ENCODE assay signal across 8 mouse cellular contexts in genomic region chr17:35125578-35125977, GRCm38 (mm10). TPM values are rescaled to one million over a fixed set of nuclear protein-coding genes. Genes with fewer than 3 reads are reported as not detected.
DNase-seq lines count a peak whose midpoint lies in the region; ATAC-seq and TF ChIP-seq lines count a peak whose summit lies in the region.

No protein-coding gene starts in this region.

- no peaks in the 10 kb centered on the region for H3K27me3 ChIP-seq in forebrain, postnatal 0 days (ENCODE audit: insufficient read depth, low read length)
- H3K27me3 ChIP-seq in lung, postnatal 0 days (replicated peaks; ENCODE audit: insufficient read depth, low read length) = no peaks in the 10 kb centered on the region

- H3K36me3 ChIP-seq in forebrain, postnatal 0 days (ENCODE audit: insufficient read depth) = peaks cover 9% of the 10 kb centered on the region; the same call in 1 of the 2 replicates
- H3K36me3 ChIP-seq in lung, postnatal 0 days (ENCODE audit: insufficient read depth, low read length) = no peaks in the 10 kb centered on the region

- no peaks in the 10 kb centered on the region for H3K9me3 ChIP-seq in forebrain, postnatal 0 days (ENCODE audit: low read length)
- no peaks in the 10 kb centered on the region for H3K9me3 ChIP-seq in lung, postnatal 0 days (ENCODE audit: low read length)

- WGBS in forebrain, postnatal 0 days = 29% methylated on average over 6 of the region's 6 CpGs
- WGBS in lung, postnatal 0 days = 15% methylated on average over 6 of the region's 6 CpGs

- no peak for TF ChIP-seq EP300 in lung, postnatal 0 days (IDR thresholded peaks at IDR 0.05)

- peak overlapping the region; percentile 86 for H3K4me2 ChIP-seq in forebrain, postnatal 0 days (ENCODE audit: low read depth)
- peak overlapping the region; percentile 81 for H3K4me2 ChIP-seq in lung, postnatal 0 days (replicated peaks; ENCODE audit: low read depth, low read length)

- peak overlapping the region; percentile 81 for H3K9ac ChIP-seq in forebrain, postnatal 0 days
- H3K9ac ChIP-seq in lung, postnatal 0 days (replicated peaks; ENCODE audit: low read depth) = peak overlapping the region; percentile 68

- peak overlapping the region; percentile 79; the same call in 1 of the 2 replicates for H3K27ac ChIP-seq in forebrain, postnatal 0 days (ENCODE audit: low read depth, low read length)
- peak overlapping the region; percentile 92 for H3K27ac ChIP-seq in lung, postnatal 0 days (ENCODE audit: low read length)

- peak; percentile 36 for DNase-seq in cerebellum, adult 9-11 months
- no peak for DNase-seq in cerebellum, postnatal 4 days (ENCODE audit: low spot score in 2 of 2)
- DNase-seq in A20 (ENCODE audit: low read depth, low spot score) = peak; percentile 27
- no peak for DNase-seq in forebrain, postnatal 0 days
- peak; percentile 53 for DNase-seq in lung, postnatal 0 days (ENCODE audit: low spot score)
- no peak for DNase-seq in ovary, postnatal 14 days (ENCODE audit: low spot score)
- no peak for DNase-seq in urinary bladder, postnatal 25 days (ENCODE audit: low spot score)

- peak overlapping the region; percentile 63 for H3K4me3 ChIP-seq in forebrain, postnatal 0 days (ENCODE audit: low read depth, low read length)
- peak overlapping the region; percentile 62 for H3K4me3 ChIP-seq in lung, postnatal 0 days (ENCODE audit: low read depth, low read length)

- peaks cover 11% of the 10 kb centered on the region for H3K4me1 ChIP-seq in forebrain, postnatal 0 days (ENCODE audit: insufficient read depth)
- peaks cover 15% of the 10 kb centered on the region for H3K4me1 ChIP-seq in lung, postnatal 0 days (ENCODE audit: insufficient read depth, low read depth, low read length)

- ATAC-seq in forebrain, postnatal 0 days = no peak
- no peak for ATAC-seq in lung, postnatal 0 days
- ATAC-seq in CD4-positive, CD25-positive, alpha-beta regulatory T cell, adult 4 months = no peak

- no peak for TF ChIP-seq CTCF in forebrain, postnatal 0 days (IDR thresholded peaks at IDR 0.05; ENCODE audit: low read depth)
- TF ChIP-seq CTCF in lung, postnatal 0 days (IDR thresholded peaks at IDR 0.05) = no peak

RNA-seq across cellular contexts. Expression of gene D17H6S53E, which starts 0.6 kb away (rescaled TPM):
- 15.3 and 26.2 TPM in 2 replicates for total RNA-seq in forebrain, postnatal 0 days (2014; rRNA removed)
- 7.4 and 8.0 TPM in 2 replicates for polyA plus RNA-seq in forebrain, postnatal 0 days (2015; fragmentation: Nextera tagmentation; extraction: Ambion mirVana)
- 14.4 and 16.3 TPM in 2 replicates for polyA plus RNA-seq in lung, postnatal 0 days (2015; fragmentation: Nextera tagmentation; extraction: Ambion mirVana)
- polyA plus RNA-seq in CD4-positive, CD25-positive, alpha-beta regulatory T cell, adult 4 months (2017; shearing (Covaris generic)) = 10 to 100 TPM; 24.2 to 33.4 TPM

RNA-seq across cellular contexts. Expression of gene Csnk2b, which starts 3.7 kb away (rescaled TPM):
- 240 and 247 TPM in 2 replicates for total RNA-seq in forebrain, postnatal 0 days (2014; rRNA removed)
- 334 and 335 TPM in 2 replicates for polyA plus RNA-seq in forebrain, postnatal 0 days (2015; fragmentation: Nextera tagmentation; extraction: Ambion mirVana)
- 203 and 207 TPM in 2 replicates for polyA plus RNA-seq in lung, postnatal 0 days (2015; fragmentation: Nextera tagmentation; extraction: Ambion mirVana)
- polyA plus RNA-seq in CD4-positive, CD25-positive, alpha-beta regulatory T cell, adult 4 months (2017; shearing (Covaris generic)) = 100 to 1,000 TPM; 243 to 284 TPM

RNA-seq across cellular contexts. Expression of gene Gpank1, which starts 4.3 kb away (rescaled TPM):
- 16.9 and 20.5 TPM in 2 replicates for total RNA-seq in forebrain, postnatal 0 days (2014; rRNA removed)
- 19.7 and 20.8 TPM in 2 replicates for polyA plus RNA-seq in forebrain, postnatal 0 days (2015; fragmentation: Nextera tagmentation; extraction: Ambion mirVana)
- 16.0 and 18.5 TPM in 2 replicates for polyA plus RNA-seq in lung, postnatal 0 days (2015; fragmentation: Nextera tagmentation; extraction: Ambion mirVana)
- polyA plus RNA-seq in CD4-positive, CD25-positive, alpha-beta regulatory T cell, adult 4 months (2017; shearing (Covaris generic)) = 10 to 100 TPM; 80.4 to 86.0 TPM

RNA-seq across cellular contexts. Expression of gene Apom, which starts 6.3 kb away (rescaled TPM):
- total RNA-seq in forebrain, postnatal 0 days (2014; rRNA removed) = 0.71 and 0.77 TPM in 2 replicates
- not detected in 2 replicates for polyA plus RNA-seq in forebrain, postnatal 0 days (2015; fragmentation: Nextera tagmentation; extraction: Ambion mirVana)
- polyA plus RNA-seq in lung, postnatal 0 days (2015; fragmentation: Nextera tagmentation; extraction: Ambion mirVana) = 0.19 and 0.27 TPM in 2 replicates
- polyA plus RNA-seq in CD4-positive, CD25-positive, alpha-beta regulatory T cell, adult 4 months (2017; shearing (Covaris generic)) = under 1 TPM in 1 of 2 experiments, not detected in 1; 0.32 TPM

RNA-seq across cellular contexts. Expression of gene Bag6, which starts 9.4 kb away (rescaled TPM):
- total RNA-seq in forebrain, postnatal 0 days (2014; rRNA removed) = 285 and 340 TPM in 2 replicates
- 68.2 and 71.9 TPM in 2 replicates for polyA plus RNA-seq in forebrain, postnatal 0 days (2015; fragmentation: Nextera tagmentation; extraction: Ambion mirVana)
- polyA plus RNA-seq in lung, postnatal 0 days (2015; fragmentation: Nextera tagmentation; extraction: Ambion mirVana) = 34.8 and 35.8 TPM in 2 replicates
- 10 to 100 TPM; 16.9 to 31.5 TPM for polyA plus RNA-seq in CD4-positive, CD25-positive, alpha-beta regulatory T cell, adult 4 months (2017; shearing (Covaris generic))

Comparison
In these comparisons a context has a peak if more than half of its experiments do, and no peak if none do; other contexts are left out.
1. DNase-seq: peak in cerebellum, adult 9-11 months (single experiment), A20 (single experiment) and lung, postnatal 0 days (single experiment); none in cerebellum, postnatal 4 days (0 of 2), forebrain, postnatal 0 days (single experiment), ovary, postnatal 14 days (single experiment) and urinary bladder, postnatal 25 days (single experiment).